Mouse (Mus musculus) embryo, embryonic 10 days (tissue): Measurements from ENCODE around the gene Zfx.

Experiments
- DNase-seq: peaks from one replicate; pipeline ENCODE4 v3.0.0-alpha.2; 2015; ENCODE audit warnings: low spot score

The Zfx gene

DNA sequence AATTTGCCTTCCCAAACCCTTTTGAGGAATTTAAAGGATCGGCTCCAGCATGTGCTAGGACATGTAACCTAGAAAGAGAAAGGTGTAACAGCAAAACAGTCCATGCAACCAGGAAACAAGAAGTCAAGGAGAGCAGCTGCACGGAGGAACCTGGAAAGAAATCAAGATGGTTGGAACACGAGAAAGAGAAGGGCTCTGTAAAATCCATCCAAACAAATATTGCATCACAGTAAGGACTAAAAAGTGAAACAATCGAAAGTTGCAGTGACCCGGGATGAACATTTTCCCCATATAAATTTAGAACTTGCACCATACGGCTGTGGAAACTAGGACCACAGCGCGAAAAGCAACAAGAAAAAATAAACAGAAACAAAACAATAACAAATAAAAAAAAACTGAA lies 62.8 kb downstream of the Zfx start:
- DNase-seq: no peak

DNA sequence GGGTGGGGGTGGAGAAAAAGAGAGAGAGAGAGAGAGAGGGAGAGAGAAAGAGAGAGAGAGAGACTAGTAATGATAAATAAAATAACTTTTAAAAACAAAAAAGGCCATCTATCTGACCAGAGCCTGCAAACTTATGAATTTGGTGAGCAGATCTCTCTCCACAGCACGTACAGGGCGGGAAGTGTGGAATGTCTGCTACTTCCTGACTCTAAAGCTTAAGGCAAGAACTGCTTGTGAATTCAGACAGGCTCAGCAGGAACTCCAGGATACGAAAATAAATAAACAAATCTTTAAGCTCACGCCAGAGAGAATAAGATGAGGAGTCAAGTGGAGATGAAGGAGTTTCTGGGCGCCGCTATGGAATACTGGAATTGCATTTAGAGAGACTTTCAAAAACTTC lies 64.8 kb downstream of the Zfx start:
- peak; percentile 23 for DNase-seq

DNA sequence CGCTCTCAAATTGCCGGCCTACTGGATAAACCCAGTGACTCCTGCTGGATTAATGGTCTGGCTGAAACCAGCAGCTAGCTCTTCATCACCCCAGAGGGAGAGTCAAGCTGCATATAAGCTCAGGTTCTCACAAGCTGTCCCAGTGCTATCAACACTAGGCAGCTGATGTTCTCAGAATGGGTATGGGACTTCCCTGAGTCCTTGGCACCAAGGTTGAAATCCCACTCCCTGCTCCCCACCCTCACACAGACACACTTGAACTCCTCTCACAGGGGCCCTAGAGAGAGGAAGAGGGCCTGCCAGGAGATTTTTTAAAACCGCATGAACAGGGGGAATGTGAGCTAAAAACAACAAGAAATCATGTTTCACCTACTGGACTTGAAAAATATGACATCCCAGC lies 74.5 kb downstream of the Zfx start:
- DNase-seq: no peak

DNA sequence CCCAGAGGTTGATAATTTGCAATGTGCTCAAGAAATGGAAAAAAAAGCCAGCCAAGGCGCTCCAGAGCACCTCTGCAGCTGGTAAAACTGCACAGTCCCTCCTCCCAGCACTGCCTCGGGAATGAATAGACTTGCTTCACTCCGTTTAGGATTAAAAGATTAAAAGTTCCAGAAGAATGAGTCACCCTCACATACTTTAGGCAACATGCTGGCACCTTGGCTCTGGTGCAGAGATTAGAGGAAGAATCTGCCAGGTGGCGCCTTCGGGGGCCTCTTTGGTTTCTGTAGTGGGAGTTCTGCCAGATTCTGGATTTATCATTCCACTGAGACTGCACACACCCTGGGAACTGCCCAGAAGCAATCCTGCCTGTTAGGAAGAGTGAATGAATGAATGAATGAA lies 75.5 kb downstream of the Zfx start:
- no peak for DNase-seq

DNA sequence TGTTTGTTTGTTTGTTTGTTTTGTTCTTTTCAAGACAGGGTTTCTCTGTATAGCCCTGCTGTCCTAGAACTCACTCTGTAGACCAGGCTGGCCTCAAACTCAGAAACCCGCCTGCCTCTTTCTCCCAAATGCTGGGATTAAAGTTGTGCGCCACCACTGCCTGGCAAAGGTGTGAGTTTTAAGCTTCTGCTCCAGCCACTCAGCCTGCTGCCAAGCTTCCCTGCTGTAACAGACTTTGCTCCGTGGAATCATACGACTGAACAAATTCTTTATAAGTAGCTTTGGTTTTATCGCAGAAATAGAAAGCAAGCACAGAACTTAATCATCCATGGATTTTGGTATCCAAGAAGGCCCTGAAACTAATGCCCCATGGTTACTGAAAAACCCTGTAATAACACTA lies 76.1 kb downstream of the Zfx start:
- DNase-seq: no peak

DNA sequence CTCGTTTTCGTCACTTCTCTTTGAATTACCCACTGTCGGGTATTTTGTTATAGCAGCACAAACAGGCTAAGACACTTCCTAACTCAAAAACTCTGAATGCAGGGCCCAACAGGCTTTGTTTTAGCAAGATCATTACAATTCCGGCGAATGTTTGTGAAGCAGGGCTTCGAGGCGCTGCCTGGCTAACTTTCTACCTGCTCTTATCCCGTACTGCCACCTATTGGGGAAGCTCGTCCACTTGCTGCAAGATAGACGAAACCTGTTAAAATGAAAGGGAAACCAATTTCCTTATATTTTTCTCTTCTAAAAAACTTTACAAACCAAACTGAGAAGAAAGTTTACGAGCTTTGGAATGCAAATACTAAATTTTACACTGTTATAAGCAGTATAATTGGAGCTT lies 90.6 kb downstream of the Zfx start:
- DNase-seq: peak; percentile 68

DNA sequence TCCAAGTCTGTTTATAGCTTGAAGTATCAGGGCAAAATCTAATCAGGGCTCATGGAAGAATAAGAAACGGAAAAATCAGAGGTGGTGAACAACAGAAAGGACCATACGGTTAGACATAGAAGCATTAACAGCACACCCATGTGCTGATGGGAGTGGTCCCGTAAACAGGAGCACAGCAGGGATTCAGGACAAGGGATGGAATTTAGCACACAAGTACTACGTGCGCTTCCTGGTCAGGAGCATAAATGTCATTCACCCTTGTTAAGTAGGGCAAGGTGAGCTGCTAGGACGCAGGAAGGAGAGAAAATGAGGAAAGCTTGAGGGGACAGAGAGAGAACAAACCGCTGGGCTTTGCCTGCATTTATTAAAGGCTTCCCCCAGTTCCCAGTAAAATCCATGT lies 93.4 kb downstream of the Zfx start:
- DNase-seq: no peak
